Mouse (Mus musculus) adrenal gland, adult 2 months (tissue): ENCODE measurements at regions not wholly inside any gene's neighbourhood (a gene's known extent, or its start where the extent isn't known, plus 50 kb on each side); places are given as distances from the start of the nearest gene placed in this dataset.

Experiments used
- DNase-seq: peaks from one replicate; pipeline ENCODE4 v3.0.0; 2021

- DNase-seq, result no peak
These were observed 2227.1 kb upstream of the Gm7489 start for GRCm38 (mm10) chr15:51657621-51658020.

- DNase-seq, result no peak
These were observed 2216.4 kb upstream of the Gm7489 start for GRCm38 (mm10) chr15:51668340-51668739.

GRCm38 (mm10) chr15:51671667-51672372, 2212.9 kb upstream of the Gm7489 start:
- DNase-seq, result no peak

- DNase-seq, result no peak
These were observed 2211.2 kb upstream of the Gm7489 start for GRCm38 (mm10) chr15:51673483-51673882.

- DNase-seq, result no peak
These were observed 2209.4 kb upstream of the Gm7489 start for GRCm38 (mm10) chr15:51675291-51675690.

GRCm38 (mm10) chr15:51676694-51677093, 2208.0 kb upstream of the Gm7489 start:
- no peak for DNase-seq

- no peak for DNase-seq
These were observed 2207.4 kb upstream of the Gm7489 start for GRCm38 (mm10) chr15:51677266-51677665.

GRCm38 (mm10) chr15:51679186-51679902, 2205.4 kb upstream of the Gm7489 start:
- DNase-seq, result no peak

- no peak for DNase-seq
These were observed 2204.2 kb upstream of the Gm7489 start for GRCm38 (mm10) chr15:51680494-51680893.

GRCm38 (mm10) chr15:51681191-51681590, 2203.5 kb upstream of the Gm7489 start:
- DNase-seq, result no peak

GRCm38 (mm10) chr15:51682331-51682730, 2202.4 kb upstream of the Gm7489 start:
- no peak for DNase-seq

- DNase-seq, result no peak
These were observed 2197.6 kb upstream of the Gm7489 start for GRCm38 (mm10) chr15:51687007-51687540.

GRCm38 (mm10) chr15:51689498-51689897, 2195.2 kb upstream of the Gm7489 start:
- no peak for DNase-seq

- DNase-seq, result no peak
These were observed 2192.0 kb upstream of the Gm7489 start for GRCm38 (mm10) chr15:51692671-51693070.

GRCm38 (mm10) chr15:51696344-51697016, 2188.2 kb upstream of the Gm7489 start:
- peak; percentile 62 for DNase-seq

GRCm38 (mm10) chr15:51704198-51704597, 2180.5 kb upstream of the Gm7489 start:
- no peak for DNase-seq

- DNase-seq, result peak; percentile 89
These were observed 2174.6 kb upstream of the Gm7489 start for GRCm38 (mm10) chr15:51709871-51710655.

- DNase-seq, result no peak
These were observed 2163.8 kb upstream of the Gm7489 start for GRCm38 (mm10) chr15:51720873-51721308.

- no peak for DNase-seq
These were observed 2163.3 kb upstream of the Gm7489 start for GRCm38 (mm10) chr15:51721363-51721762.

GRCm38 (mm10) chr15:51724127-51724526, 2160.6 kb upstream of the Gm7489 start:
- DNase-seq, result peak; percentile 25

GRCm38 (mm10) chr15:51725457-51725856, 2159.2 kb upstream of the Gm7489 start:
- DNase-seq, result no peak

GRCm38 (mm10) chr15:51730106-51730505, 2154.6 kb upstream of the Gm7489 start:
- no peak for DNase-seq
